Mouse (Mus musculus) forebrain, embryonic 11.5 days (tissue): Measurements from ENCODE around the gene Marf1. TPM values are rescaled to one million over a fixed set of nuclear protein-coding genes. Genes with fewer than 3 reads are reported as not detected.

ENCODE experiments used
- ATAC-seq: fragments of 200-750 bp; cut with Nextera tagmentation; replicated peaks from 2 replicates; pipeline ENCODE4 v1.8.0; 2017; ENCODE audit warnings: moderate TSS enrichment; ENCODE audit not compliant: low FRiP score
- DNase-seq: peaks from one replicate; pipeline ENCODE4 v3.0.0-alpha.2; 2017; ENCODE audit warnings: low spot score
- H3K27ac ChIP-seq: fragments of 300-500 bp; sonication (generic); 2 replicates; pipeline ENCODE4 v1.5.1; 2014; ENCODE audit warnings: low read depth, low read length
- H3K27me3 ChIP-seq: fragments of 300-500 bp; sonication (generic); 2 replicates; pipeline ENCODE4 v1.6.1; 2014; ENCODE audit warnings: mild to moderate bottlenecking, low read length, mixed read lengths; ENCODE audit not compliant: control insufficient read depth, insufficient read depth
- H3K36me3 ChIP-seq: fragments of 300-500 bp; sonication (generic); 2 replicates; pipeline ENCODE4 v1.6.1; 2014; ENCODE audit warnings: mild to moderate bottlenecking, low read length, moderate library complexity, mixed read lengths; ENCODE audit not compliant: control insufficient read depth, insufficient read depth
- H3K4me1 ChIP-seq: fragments of 300-500 bp; sonication (generic); replicated peaks from 2 replicates; pipeline ENCODE4 v1.6.1; 2014; ENCODE audit warnings: low read length, mixed read lengths; ENCODE audit not compliant: control insufficient read depth, insufficient read depth
- H3K4me2 ChIP-seq: fragments of 300-500 bp; sonication (generic); 2 replicates; pipeline ENCODE4 v1.6.1; 2014; ENCODE audit warnings: low read depth, mild to moderate bottlenecking, low read length, moderate library complexity, mixed read lengths; ENCODE audit not compliant: severe bottlenecking
- H3K4me3 ChIP-seq: fragments of 300-500 bp; sonication (generic); 2 replicates; pipeline ENCODE4 v1.5.1; 2014; ENCODE audit warnings: low read depth, low read length
- H3K9ac ChIP-seq: fragments of 300-500 bp; sonication (generic); 2 replicates; pipeline ENCODE4 v1.6.1; 2014; ENCODE audit warnings: low read length
- H3K9me3 ChIP-seq: fragments of 300-500 bp; sonication (generic); 2 replicates; pipeline ENCODE4 v1.6.1; 2016; ENCODE audit warnings: low read length, mixed read lengths; ENCODE audit not compliant: control insufficient read depth
- WGBS: fragments of 180-500 bp; shearing (Covaris S2); extraction: QIAGEN DNeasy Blood & Tissue Kit; methylation state at CpG from one replicate; pipeline ENCODE4 v1.1.7; 2014; 5-methylcytosine and 5-hydroxymethylcytosine counted together
- polyA plus RNA-seq: library from polyadenylated mRNA; unstranded; fragments of >200 nt; fragmentation: Nextera tagmentation; extraction: Ambion mirVana; gene quantifications from 2 replicates; pipeline ENCODE4 v1.2.1, GENCODE M21; 2014

Gene Marf1
- polyA plus RNA-seq, 1 experiment from 2014 or later = 16.0 TPM

DNA sequence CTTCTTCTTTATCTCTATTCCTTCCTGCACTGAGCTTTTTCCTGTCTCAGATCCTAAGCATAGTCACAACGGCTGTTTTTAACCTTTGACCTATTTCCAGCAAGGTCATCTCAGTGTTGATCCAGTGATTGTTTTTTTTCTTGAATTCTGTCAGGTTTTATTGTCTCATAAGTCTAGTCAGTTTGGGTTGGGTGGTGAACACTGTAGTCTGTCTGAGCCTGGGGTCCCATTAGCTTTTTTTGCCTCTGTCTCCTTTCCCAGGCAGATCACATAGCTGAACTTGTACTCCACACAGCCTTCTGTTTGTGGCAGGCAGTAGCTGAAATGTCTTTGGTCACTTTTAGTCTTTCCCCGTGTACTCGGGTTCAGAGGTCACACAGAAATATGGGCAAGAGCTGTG lies 14.9 kb upstream of the Marf1 start:
- H3K9ac ChIP-seq = no peak overlapping the region
- no peak overlapping the region for H3K27ac ChIP-seq
- 82% methylated on average over 3 of the region's 3 CpGs for WGBS
- ATAC-seq = no peak
- no peaks in the 10 kb centered on the region for H3K9me3 ChIP-seq
- no peaks in the 10 kb centered on the region for H3K4me1 ChIP-seq
- H3K4me3 ChIP-seq = no peak overlapping the region
- DNase-seq = no peak
- no peaks in the 10 kb centered on the region for H3K27me3 ChIP-seq
- H3K4me2 ChIP-seq = no peak overlapping the region
- H3K36me3 ChIP-seq = peaks cover 30% of the 10 kb centered on the region

DNA sequence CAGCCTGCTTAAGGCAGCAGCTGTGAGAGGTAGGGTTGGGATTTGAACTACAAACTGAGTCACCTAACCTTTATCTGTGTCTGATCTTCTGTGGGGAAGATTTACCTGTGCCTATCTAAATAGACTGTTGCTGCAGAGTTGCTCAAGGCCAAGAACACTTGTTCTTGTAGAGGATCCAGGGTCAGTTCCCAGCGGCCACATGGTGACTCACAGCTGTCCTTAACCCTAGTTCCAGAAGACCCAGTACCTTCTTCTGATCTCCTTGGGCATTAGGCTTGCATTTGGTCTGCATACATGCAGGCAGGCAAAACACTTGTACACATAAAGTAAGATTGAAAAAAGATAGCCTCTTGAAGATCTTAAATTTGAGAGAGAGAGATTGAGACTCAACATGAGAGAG lies 6.6 kb upstream of the Marf1 start:
- Histone ChIP-seq H3K4me3 (no peak overlapping the region), H3K27me3 (no peaks in the 10 kb centered on the region), H3K4me2 (no peak overlapping the region), H3K4me1 (0 out of 2 replicates have a peak, but pooled peaks cover 5% of the 10 kb centered on the region), H3K36me3 (peaks cover 18% of the 10 kb centered on the region), H3K27ac (no peak overlapping the region), H3K9ac (no peak overlapping the region), H3K9me3 (no peaks in the 10 kb centered on the region)
- DNase-seq = no peak
- ATAC-seq = no peak
- 97% methylated on average over 1 of the region's 1 CpGs for WGBS

DNA sequence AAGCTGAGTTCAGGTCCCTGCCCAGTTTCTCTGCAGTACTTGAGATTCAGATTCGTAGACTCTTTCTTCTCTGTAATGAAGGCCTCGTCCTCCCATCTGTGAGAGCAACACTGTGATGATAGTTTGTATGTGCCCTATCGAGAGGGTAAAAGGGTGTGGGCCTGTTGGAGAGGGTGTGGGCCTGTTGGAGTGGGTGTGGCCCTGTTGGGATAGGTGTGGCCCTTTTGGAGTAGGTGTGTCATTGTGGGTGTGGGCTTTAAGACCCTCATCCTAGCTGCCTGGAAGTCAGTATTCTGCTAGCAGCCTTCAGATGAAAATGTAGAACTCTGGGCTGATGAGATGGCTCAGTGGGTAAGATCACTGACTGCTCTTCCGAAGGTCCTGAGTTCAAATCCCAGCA lies 3.3 kb upstream of the Marf1 start:
- Histone ChIP-seq H3K4me1 (0 out of 2 replicates have a peak, but pooled peaks cover 9% of the 10 kb centered on the region), H3K27ac (no peak overlapping the region), H3K27me3 (no peaks in the 10 kb centered on the region), H3K4me2 (no peak overlapping the region), H3K9me3 (no peaks in the 10 kb centered on the region), H3K36me3 (peaks cover 5% of the 10 kb centered on the region; the same call in 1 of the 2 replicates), H3K4me3 (no peak overlapping the region), H3K9ac (no peak overlapping the region)
- WGBS = 89% methylated on average over 4 of the region's 4 CpGs
- DNase-seq (no peak), ATAC-seq (no peak)

DNA sequence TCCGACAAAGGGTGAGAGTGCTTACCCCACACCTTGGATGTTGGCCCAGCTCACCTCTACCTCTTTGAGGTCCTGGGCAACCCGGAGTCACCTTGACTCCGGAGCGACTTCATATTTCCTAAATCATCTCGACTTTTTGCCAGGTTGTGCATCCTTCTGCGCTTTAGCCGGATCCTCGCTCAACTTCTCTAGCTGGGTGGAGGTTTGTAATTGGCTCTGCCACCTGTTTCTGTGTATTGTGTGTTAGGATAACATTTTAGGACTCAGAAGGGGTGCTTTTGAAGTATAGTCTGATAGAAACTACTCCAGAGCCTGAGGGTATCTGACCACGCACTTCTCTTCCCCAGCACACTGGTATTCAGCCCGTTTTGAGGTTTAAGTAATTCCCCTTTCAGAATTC lies 580 bp upstream of the Marf1 start:
- H3K27me3 ChIP-seq = no peaks in the 10 kb centered on the region
- ATAC-seq (no peak), DNase-seq (no peak)
- H3K36me3 ChIP-seq = no peaks in the 10 kb centered on the region
- WGBS = 2% methylated on average over 10 of the region's 10 CpGs
- peak overlapping the region; percentile 67 for H3K4me2 ChIP-seq
- H3K27ac ChIP-seq = peak overlapping the region; percentile 69
- H3K9ac ChIP-seq = peak overlapping the region; percentile 90
- H3K4me1 ChIP-seq = 0 out of 2 replicates have a peak, but pooled peaks cover 9% of the 10 kb centered on the region
- H3K9me3 ChIP-seq = no peaks in the 10 kb centered on the region
- H3K4me3 ChIP-seq = peak overlapping the region; percentile 61

DNA sequence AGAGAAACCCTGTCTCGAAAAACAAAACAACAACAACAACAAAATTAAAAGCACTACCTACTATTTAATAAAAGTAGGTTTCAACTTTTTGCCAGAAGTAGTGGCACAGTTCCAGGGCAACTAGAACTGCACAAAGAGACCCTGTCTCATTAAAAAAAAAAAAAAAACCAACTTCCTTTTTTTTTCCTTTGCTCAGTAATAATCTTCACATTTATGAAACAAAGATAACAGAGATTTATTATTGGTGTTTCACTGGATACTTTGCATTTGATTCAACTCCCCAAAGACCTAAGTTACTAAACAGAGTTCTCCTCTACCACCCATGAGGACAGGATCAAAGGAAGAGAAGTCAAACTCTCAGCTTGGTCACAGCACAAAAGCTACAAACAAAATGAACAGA lies 2.2 kb downstream of the Marf1 start:
- DNase-seq (no peak), ATAC-seq (no peak)
- 80% methylated on average over 1 of the region's 1 CpGs for WGBS
- H3K9ac ChIP-seq = no peak overlapping the region
- no peak overlapping the region for H3K27ac ChIP-seq
- no peaks in the 10 kb centered on the region for H3K36me3 ChIP-seq
- no peak overlapping the region for H3K4me2 ChIP-seq
- peaks cover 12% of the 10 kb centered on the region; the same call in 1 of the 2 replicates for H3K4me1 ChIP-seq
- no peaks in the 10 kb centered on the region for H3K27me3 ChIP-seq
- H3K9me3 ChIP-seq = no peaks in the 10 kb centered on the region
- no peak overlapping the region for H3K4me3 ChIP-seq

DNA sequence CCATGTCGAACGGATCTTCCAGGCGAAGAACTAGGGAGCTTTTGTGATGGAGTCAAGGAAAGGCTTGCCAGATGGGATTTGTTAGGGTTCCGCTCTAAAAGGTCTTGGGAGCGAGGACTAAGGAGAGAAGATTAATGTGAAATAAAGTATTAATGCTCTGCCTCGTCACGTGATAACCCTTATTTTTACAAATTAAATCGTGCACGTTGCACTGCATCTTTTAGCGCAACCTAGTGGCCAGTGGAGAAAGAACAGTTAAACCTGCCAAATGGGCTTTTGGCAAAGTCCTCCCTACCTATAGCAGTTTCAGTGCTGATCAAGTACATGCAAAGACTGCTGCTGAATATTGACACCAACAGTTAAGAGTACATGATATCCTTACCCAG lies 3.4 kb downstream of the Marf1 start:
- H3K9ac ChIP-seq = peak overlapping the region; percentile 72
- peaks cover 7% of the 10 kb centered on the region; the same call in 1 of the 2 replicates for H3K4me1 ChIP-seq
- under 1% methylated on average over 10 of the region's 10 CpGs for WGBS
- H3K36me3 ChIP-seq = no peaks in the 10 kb centered on the region
- DNase-seq (peak; percentile 75), ATAC-seq (peak; percentile 1; the same call in 1 of the 2 replicates)
- peak overlapping the region; percentile 95 for H3K27ac ChIP-seq
- H3K27me3 ChIP-seq = no peaks in the 10 kb centered on the region
- peak overlapping the region; percentile 66 for H3K4me2 ChIP-seq
- no peaks in the 10 kb centered on the region for H3K9me3 ChIP-seq
- H3K4me3 ChIP-seq = peak overlapping the region; percentile 71

DNA sequence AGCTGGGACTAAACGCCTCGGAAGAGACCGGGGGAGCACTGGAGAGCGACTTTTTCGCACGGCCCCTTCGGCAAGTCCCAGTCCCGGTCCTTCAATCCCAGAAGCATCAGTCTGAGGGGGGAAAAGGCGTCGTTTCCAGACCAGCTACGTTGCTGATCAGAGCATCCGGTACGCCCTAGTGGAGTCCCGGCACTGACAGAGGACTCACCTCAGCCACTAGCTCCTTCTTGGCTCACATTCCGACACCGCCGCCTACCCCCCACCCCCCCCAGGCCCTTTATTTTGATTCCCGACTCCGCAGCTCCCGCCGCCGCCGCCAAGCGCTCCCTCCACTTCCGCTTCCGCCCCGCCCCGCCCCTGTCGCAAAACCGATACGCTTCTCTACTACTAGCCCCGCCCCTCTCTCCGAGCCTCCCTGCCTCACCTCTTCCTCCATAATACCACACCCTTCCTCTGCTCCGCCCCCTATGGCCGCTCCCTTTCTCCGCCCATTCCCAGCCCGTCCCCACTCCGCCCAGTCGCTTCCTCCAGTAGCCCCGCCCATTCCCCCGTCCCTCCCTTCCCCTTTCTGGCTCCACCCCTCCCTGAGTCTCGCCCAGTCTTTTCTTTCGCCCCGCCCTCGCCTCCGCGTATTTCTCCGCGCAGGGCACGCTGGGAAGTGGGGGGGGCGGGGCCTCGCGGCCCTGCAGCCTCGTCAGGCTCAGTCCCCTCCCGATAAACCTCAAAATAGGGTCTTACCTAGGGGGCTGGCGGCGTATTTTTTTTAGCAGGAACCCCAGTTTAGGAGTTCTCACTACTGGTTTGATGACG lies 4.0 kb downstream of the Marf1 start:
- WGBS = under 1% methylated on average over 56 of the region's 58 CpGs
- Histone ChIP-seq H3K4me2 (peak overlapping the region; percentile 75), H3K27ac (peak overlapping the region; percentile 95), H3K9me3 (no peaks in the 10 kb centered on the region), H3K4me3 (peak overlapping the region; percentile 71), H3K9ac (peak overlapping the region; percentile 72), H3K27me3 (no peaks in the 10 kb centered on the region), H3K4me1 (peaks cover 3% of the 10 kb centered on the region; the same call in 1 of the 2 replicates), H3K36me3 (no peaks in the 10 kb centered on the region)
- DNase-seq = peak; percentile 100
- ATAC-seq = peak; percentile 94

DNA sequence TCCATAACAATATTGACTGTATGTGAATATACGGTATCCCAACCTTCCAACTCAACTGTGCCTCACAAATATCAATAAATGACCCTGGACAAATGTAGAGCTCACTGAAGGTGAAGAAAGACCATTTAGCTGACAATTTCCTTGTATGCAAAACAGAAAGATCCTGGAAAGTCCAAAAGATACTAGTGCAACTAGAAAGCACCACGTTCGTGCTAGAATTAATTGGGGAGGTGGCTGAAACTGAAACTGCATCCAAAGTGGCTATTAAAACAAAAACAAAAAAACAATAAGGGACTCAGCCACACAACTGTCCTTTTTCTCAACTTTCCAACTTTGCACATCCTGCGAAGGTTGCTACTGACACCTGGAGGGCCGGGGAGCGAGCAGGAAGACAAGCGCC lies 4.6 kb downstream of the Marf1 start:
- WGBS = 11% methylated on average over 7 of the region's 7 CpGs
- ATAC-seq = no peak
- Histone ChIP-seq H3K4me1 (peaks cover 2% of the 10 kb centered on the region; the same call in 1 of the 2 replicates), H3K36me3 (no peaks in the 10 kb centered on the region; the same call in 1 of the 2 replicates), H3K4me3 (peak overlapping the region; percentile 71), H3K27ac (0 out of 2 replicates have a peak overlapping the region, but pooled peaks have one; percentile 25), H3K27me3 (no peaks in the 10 kb centered on the region), H3K4me2 (peak overlapping the region; percentile 75), H3K9ac (peak overlapping the region; percentile 72), H3K9me3 (no peaks in the 10 kb centered on the region)
- no peak for DNase-seq
